Mouse (Mus musculus) lung, adult 2 months (tissue): ENCODE measurements around the gene Reep1.

Experiments
- CTCF ChIP-seq: fragments of 200-500 bp; IDR thresholded peaks from 2 replicates; pipeline ENCODE4 v1.5.1; 2011; ENCODE audit warnings: mild to moderate bottlenecking, low read length, control low read depth; ENCODE audit not compliant: insufficient read depth
- POLR2A ChIP-seq: fragments of 200-500 bp; IDR thresholded peaks from 2 replicates; pipeline ENCODE4 v1.6.1; 2011; ENCODE audit warnings: low read depth, mild to moderate bottlenecking, control low read depth, low read length, borderline replicate concordance; ENCODE audit errors: extremely low read depth

- TF ChIP-seq CTCF (no peak), POLR2A (no peak)
Measured at GRCm38 (mm10) chr6:71707511-71708501, at the start of gene Reep1.
